In genomic region chr1:171442413-171442760, GRCm38 (mm10) we compare ENCODE assay signal across 10 mouse cellular contexts. TPM values are rescaled to one million over a fixed set of nuclear protein-coding genes. Genes with fewer than 3 reads are reported as not detected.
DNase-seq lines count a peak whose midpoint lies in the region; ATAC-seq and TF ChIP-seq lines count a peak whose summit lies in the region.
"Had no signal": no experiment of that assay in that cellular context is flagged by ENCODE, and none has a peak within 500 bp of the region (broad histone marks: within the 10 kb centered on the region; RNA-seq: fewer than 3 reads in every experiment).

No protein-coding gene starts in this region.

- TF ChIP-seq EP300 in heart, postnatal 0 days (IDR thresholded peaks at IDR 0.05; ENCODE audit: low read depth), result no peak

- ATAC-seq in lung, embryonic 15.5 days (ENCODE audit: borderline replicate concordance, extremely low read depth, low FRiP score, low TSS enrichment), result no peak
- no peak for ATAC-seq in heart, postnatal 0 days (ENCODE audit: insufficient read depth, low read depth)
- ATAC-seq in stomach, embryonic 14.5 days (ENCODE audit: insufficient number of reproducible peaks, insufficient read depth, low FRiP score, low read depth), result no peak
- ATAC-seq in forebrain, embryonic 15.5 days (replicated peaks), result no peak

- DNase-seq in lung, postnatal 14 days, result no peak
- DNase-seq in heart, postnatal 0 days (ENCODE audit: low spot score), result no peak
- DNase-seq in kidney, postnatal 25 days, result peak; percentile 50 to 52
- no peak for DNase-seq in embryo, embryonic 9.5 days (ENCODE audit: extremely low spot score)
- DNase-seq: adrenal gland, postnatal 14 days; cerebellum, postnatal 14 days had no signal

- 0 out of 2 replicates have a peak, but pooled peaks cover 4% of the 10 kb centered on the region for H3K9me3 ChIP-seq in lung, embryonic 15.5 days
- peaks cover 5% of the 10 kb centered on the region; the same call in 1 of the 2 replicates for H3K9me3 ChIP-seq in heart, postnatal 0 days (replicated peaks; ENCODE audit: control insufficient read depth, low read length)
- H3K9me3 ChIP-seq in stomach, embryonic 14.5 days (ENCODE audit: control insufficient read depth, low read depth, low read length), result 0 out of 2 replicates have a peak, but pooled peaks cover 4% of the 10 kb centered on the region
- H3K9me3 ChIP-seq in forebrain, embryonic 15.5 days, result no peaks in the 10 kb centered on the region

- peak overlapping the region; percentile 66 for H3K4me2 ChIP-seq in lung, embryonic 15.5 days
- H3K4me2 ChIP-seq in heart, postnatal 0 days (ENCODE audit: low read depth, low read length), result peak overlapping the region; percentile 81
- H3K4me2 ChIP-seq in stomach, embryonic 14.5 days (replicated peaks; ENCODE audit: low read depth, low read length), result peak overlapping the region; percentile 19
- no peak overlapping the region for H3K4me2 ChIP-seq in forebrain, embryonic 15.5 days (replicated peaks)

- no peaks in the 10 kb centered on the region for H3K27me3 ChIP-seq in lung, embryonic 15.5 days
- H3K27me3 ChIP-seq in heart, postnatal 0 days (ENCODE audit: control insufficient read depth, insufficient read depth, low read length), result no peaks in the 10 kb centered on the region
- no peaks in the 10 kb centered on the region for H3K27me3 ChIP-seq in stomach, embryonic 14.5 days (ENCODE audit: control insufficient read depth, insufficient read depth, low read length)
- H3K27me3 ChIP-seq in forebrain, embryonic 15.5 days, result peaks cover 22% of the 10 kb centered on the region; the same call in 1 of the 2 replicates

- no peak overlapping the region for H3K9ac ChIP-seq in lung, embryonic 15.5 days
- no peak overlapping the region for H3K9ac ChIP-seq in heart, postnatal 0 days (replicated peaks; ENCODE audit: low read depth, low read length)
- H3K9ac ChIP-seq in stomach, embryonic 14.5 days (replicated peaks; ENCODE audit: low read depth, low read length), result no peak overlapping the region
- no peak overlapping the region for H3K9ac ChIP-seq in forebrain, embryonic 15.5 days (replicated peaks)

- H3K36me3 ChIP-seq in lung, embryonic 15.5 days, result no peaks in the 10 kb centered on the region
- H3K36me3 ChIP-seq in heart, postnatal 0 days (replicated peaks; ENCODE audit: control insufficient read depth, insufficient read depth, low read length), result no peaks in the 10 kb centered on the region
- no peaks in the 10 kb centered on the region for H3K36me3 ChIP-seq in stomach, embryonic 14.5 days (ENCODE audit: control insufficient read depth, insufficient read depth, low read length)
- no peaks in the 10 kb centered on the region for H3K36me3 ChIP-seq in forebrain, embryonic 15.5 days

- peak overlapping the region; percentile 90 for H3K27ac ChIP-seq in lung, embryonic 15.5 days
- H3K27ac ChIP-seq in heart, postnatal 0 days (ENCODE audit: low read depth), result peak overlapping the region; percentile 88
- peak overlapping the region; percentile 64 for H3K27ac ChIP-seq in stomach, embryonic 14.5 days (ENCODE audit: low read length)
- H3K27ac ChIP-seq in forebrain, embryonic 15.5 days (replicated peaks), result no peak overlapping the region

- 0 out of 2 replicates have a peak overlapping the region, but pooled peaks have one; percentile 6 for H3K4me3 ChIP-seq in lung, embryonic 15.5 days
- peak overlapping the region; percentile 12; the same call in 1 of the 2 replicates for H3K4me3 ChIP-seq in heart, postnatal 0 days (ENCODE audit: low read depth, low read length)
- H3K4me3 ChIP-seq in stomach, embryonic 14.5 days (ENCODE audit: low read depth, low read length), result 0 out of 2 replicates have a peak overlapping the region, but pooled peaks have one; percentile 5
- H3K4me3 ChIP-seq in forebrain, embryonic 15.5 days, result no peak overlapping the region

- no peak for TF ChIP-seq CTCF in heart, postnatal 0 days (IDR thresholded peaks at IDR 0.05; ENCODE audit: low read depth)

- peaks cover 42% of the 10 kb centered on the region for H3K4me1 ChIP-seq in lung, embryonic 15.5 days
- H3K4me1 ChIP-seq in heart, postnatal 0 days (ENCODE audit: control insufficient read depth, insufficient read depth), result peaks cover 38% of the 10 kb centered on the region
- peaks cover 20% of the 10 kb centered on the region for H3K4me1 ChIP-seq in stomach, embryonic 14.5 days (ENCODE audit: control insufficient read depth, insufficient read depth, low read length)
- peaks cover 6% of the 10 kb centered on the region for H3K4me1 ChIP-seq in forebrain, embryonic 15.5 days

- WGBS in lung, embryonic 15.5 days, result 51% methylated on average over 8 of the region's 8 CpGs
- 59% methylated on average over 8 of the region's 8 CpGs for WGBS in heart, postnatal 0 days
- 50% methylated on average over 8 of the region's 8 CpGs for WGBS in stomach, embryonic 14.5 days
- WGBS in forebrain, embryonic 15.5 days, result 79% methylated on average over 8 of the region's 8 CpGs

RNA-seq across cellular contexts. Expression of gene F11r, which starts 5.1 kb away (rescaled TPM):
- 102 and 115 TPM in 2 replicates for polyA plus RNA-seq in lung, embryonic 15.5 days (2015; fragmentation: Nextera tagmentation; extraction: Ambion mirVana)
- total RNA-seq in heart, postnatal 0 days (2014; rRNA removed; ENCODE audit: low replicate concordance), result 45.6 and 75.5 TPM in 2 replicates
- 75.8 and 78.3 TPM in 2 replicates for polyA plus RNA-seq in heart, postnatal 0 days (2015; fragmentation: Nextera tagmentation; extraction: Ambion mirVana)
- 119 and 127 TPM in 2 replicates for polyA plus RNA-seq in stomach, embryonic 14.5 days (2014; fragmentation: Nextera tagmentation; extraction: Ambion mirVana)
- 9.6 and 10.1 TPM in 2 replicates for polyA plus RNA-seq in forebrain, embryonic 15.5 days (2015; fragmentation: Nextera tagmentation; extraction: Ambion mirVana)

RNA-seq across cellular contexts. Expression of gene Tstd1, which starts 23.7 kb away (rescaled TPM):
- polyA plus RNA-seq in lung, embryonic 15.5 days (2015; fragmentation: Nextera tagmentation; extraction: Ambion mirVana), result 6.4 and 7.5 TPM in 2 replicates
- total RNA-seq in heart, postnatal 0 days (2014; rRNA removed; ENCODE audit: low replicate concordance), result not detected in 2 replicates
- polyA plus RNA-seq in heart, postnatal 0 days (2015; fragmentation: Nextera tagmentation; extraction: Ambion mirVana), result 1.1 and 2.5 TPM in 2 replicates
- 3.0 and 3.1 TPM in 2 replicates for polyA plus RNA-seq in stomach, embryonic 14.5 days (2014; fragmentation: Nextera tagmentation; extraction: Ambion mirVana)
- polyA plus RNA-seq in forebrain, embryonic 15.5 days (2015; fragmentation: Nextera tagmentation; extraction: Ambion mirVana), result 12.3 and 13.0 TPM in 2 replicates
- total RNA-seq: megakaryocyte-erythroid progenitor cell, adult 5-6 weeks had no signal

RNA-seq across cellular contexts. Expression of gene Usf1, which starts 31.3 kb away (rescaled TPM):
- 72.9 and 85.7 TPM in 2 replicates for polyA plus RNA-seq in lung, embryonic 15.5 days (2015; fragmentation: Nextera tagmentation; extraction: Ambion mirVana)
- 80.2 and 82.0 TPM in 2 replicates for total RNA-seq in heart, postnatal 0 days (2014; rRNA removed; ENCODE audit: low replicate concordance)
- polyA plus RNA-seq in heart, postnatal 0 days (2015; fragmentation: Nextera tagmentation; extraction: Ambion mirVana), result 47.7 and 48.8 TPM in 2 replicates
- 85.2 and 95.0 TPM in 2 replicates for polyA plus RNA-seq in stomach, embryonic 14.5 days (2014; fragmentation: Nextera tagmentation; extraction: Ambion mirVana)
- polyA plus RNA-seq in forebrain, embryonic 15.5 days (2015; fragmentation: Nextera tagmentation; extraction: Ambion mirVana), result 229 and 235 TPM in 2 replicates

RNA-seq across cellular contexts. Expression of gene Arhgap30, which starts 53.6 kb away (rescaled TPM):
- 2.2 and 3.4 TPM in 2 replicates for polyA plus RNA-seq in lung, embryonic 15.5 days (2015; fragmentation: Nextera tagmentation; extraction: Ambion mirVana)
- total RNA-seq in heart, postnatal 0 days (2014; rRNA removed; ENCODE audit: low replicate concordance), result 1.6 and 3.4 TPM in 2 replicates
- 0.52 and 0.79 TPM in 2 replicates for polyA plus RNA-seq in heart, postnatal 0 days (2015; fragmentation: Nextera tagmentation; extraction: Ambion mirVana)
- 0.67 and 1.3 TPM in 2 replicates for polyA plus RNA-seq in stomach, embryonic 14.5 days (2014; fragmentation: Nextera tagmentation; extraction: Ambion mirVana)
- polyA plus RNA-seq in forebrain, embryonic 15.5 days (2015; fragmentation: Nextera tagmentation; extraction: Ambion mirVana), result 0.61 and 0.71 TPM in 2 replicates

Comparison
In these comparisons a context has a peak if more than half of its experiments do, and no peak if none do; other contexts are left out.
1. DNase-seq: peak in kidney, postnatal 25 days (2 of 2); none in lung, postnatal 14 days (single experiment), heart, postnatal 0 days (single experiment) and embryo, embryonic 9.5 days (single experiment).